Mouse (Mus musculus) forebrain, embryonic 10.5 days (tissue): Measurements from ENCODE around the gene Jph2. TPM values are rescaled to one million over a fixed set of nuclear protein-coding genes. Genes with fewer than 3 reads are reported as not detected.

Source experiments
- DNase-seq: peaks from one replicate; pipeline ENCODE4 v3.0.0-alpha.2; 2017; ENCODE audit warnings: low spot score; ENCODE audit errors: extremely low spot score
- H3K27ac ChIP-seq: fragments of 300-500 bp; sonication (generic); 2 replicates; pipeline ENCODE4 v1.5.1; 2016; ENCODE audit warnings: mild to moderate bottlenecking
- H3K27me3 ChIP-seq: fragments of 300-500 bp; sonication (generic); 2 replicates; pipeline ENCODE4 v1.6.1; 2016; ENCODE audit warnings: mild to moderate bottlenecking; ENCODE audit not compliant: poor library complexity, severe bottlenecking
- H3K36me3 ChIP-seq: fragments of 300-500 bp; sonication (generic); replicated peaks from 2 replicates; pipeline ENCODE4 v1.6.1; 2016; ENCODE audit warnings: mild to moderate bottlenecking, moderate library complexity
- H3K4me1 ChIP-seq: fragments of 300-500 bp; sonication (generic); 2 replicates; pipeline ENCODE4 v1.6.1; 2016
- H3K4me3 ChIP-seq: fragments of 300-500 bp; sonication (generic); 2 replicates; pipeline ENCODE4 v1.5.1; 2016; ENCODE audit warnings: mild to moderate bottlenecking, moderate library complexity
- H3K9me3 ChIP-seq: fragments of 300-500 bp; sonication (generic); 2 replicates; pipeline ENCODE4 v1.6.1; 2016; ENCODE audit warnings: mild to moderate bottlenecking, moderate library complexity
- WGBS: fragments of 180-500 bp; shearing (Covaris S2); methylation state at CpG from one replicate; pipeline ENCODE4 v1.1.7; 2016; 5-methylcytosine and 5-hydroxymethylcytosine counted together
- polyA plus RNA-seq: library from polyadenylated mRNA; unstranded; fragments of >200 nt; fragmentation: Nextera tagmentation; extraction: Ambion mirVana; gene quantifications from 2 replicates; pipeline ENCODE4 v1.2.1, GENCODE M21; 2016

Jph2 gene
- polyA plus RNA-seq, 1 experiment from 2014 or later, result 0.47 TPM

GRCm38 (mm10) chr2:163310163-163310688, 87.6 kb downstream of the Jph2 start:
- no peaks in the 10 kb centered on the region for H3K4me1 ChIP-seq
- no peak overlapping the region for H3K27ac ChIP-seq
- H3K36me3 ChIP-seq, result peaks cover 12% of the 10 kb centered on the region; the same call in 1 of the 2 replicates
- DNase-seq, result no peak
- H3K9me3 ChIP-seq, result no peaks in the 10 kb centered on the region
- WGBS, result 83% methylated on average over 11 of the region's 11 CpGs
- no peaks in the 10 kb centered on the region for H3K27me3 ChIP-seq
- H3K4me3 ChIP-seq, result no peak overlapping the region

- no peaks in the 10 kb centered on the region for H3K9me3 ChIP-seq
- 94% methylated on average over 17 of the region's 17 CpGs for WGBS
- DNase-seq, result no peak
- no peak overlapping the region for H3K27ac ChIP-seq
- no peaks in the 10 kb centered on the region for H3K27me3 ChIP-seq
- H3K4me3 ChIP-seq, result no peak overlapping the region
- no peaks in the 10 kb centered on the region for H3K4me1 ChIP-seq
- peaks cover 7% of the 10 kb centered on the region; the same call in 1 of the 2 replicates for H3K36me3 ChIP-seq
Observed at GRCm38 (mm10) chr2:163309376-163309775, 88.4 kb downstream of the Jph2 start.

- WGBS, result 76% methylated on average over 9 of the region's 9 CpGs
- no peak for DNase-seq
- Histone ChIP-seq H3K4me1 (peaks cover 28% of the 10 kb centered on the region), H3K27ac (0 out of 2 replicates have a peak overlapping the region, but pooled peaks have one; percentile 15), H3K4me3 (no peak overlapping the region), H3K36me3 (0 out of 2 replicates have a peak, but pooled peaks cover under 1% of the 10 kb centered on the region), H3K27me3 (peaks cover 13% of the 10 kb centered on the region; the same call in 1 of the 2 replicates), H3K9me3 (no peaks in the 10 kb centered on the region)
Observed at GRCm38 (mm10) chr2:163303037-163303436, 94.8 kb downstream of the Jph2 start.

GRCm38 (mm10) chr2:163301641-163302040, 96.2 kb downstream of the Jph2 start:
- H3K27me3 ChIP-seq, result peaks cover 13% of the 10 kb centered on the region; the same call in 1 of the 2 replicates
- no peaks in the 10 kb centered on the region for H3K9me3 ChIP-seq
- DNase-seq, result no peak
- WGBS, result 68% methylated on average over 5 of the region's 5 CpGs
- H3K4me1 ChIP-seq, result peaks cover 41% of the 10 kb centered on the region
- no peak overlapping the region for H3K4me3 ChIP-seq
- no peak overlapping the region for H3K27ac ChIP-seq
- 0 out of 2 replicates have a peak, but pooled peaks cover 4% of the 10 kb centered on the region for H3K36me3 ChIP-seq

GRCm38 (mm10) chr2:163300069-163301060, 97.4 kb downstream of the Jph2 start:
- H3K9me3 ChIP-seq, result no peaks in the 10 kb centered on the region
- H3K36me3 ChIP-seq, result 0 out of 2 replicates have a peak, but pooled peaks cover 4% of the 10 kb centered on the region
- peaks cover 13% of the 10 kb centered on the region; the same call in 1 of the 2 replicates for H3K27me3 ChIP-seq
- no peak overlapping the region for H3K4me3 ChIP-seq
- H3K4me1 ChIP-seq, result peaks cover 52% of the 10 kb centered on the region
- peak overlapping the region; percentile 26; the same call in 1 of the 2 replicates for H3K27ac ChIP-seq
- no peak for DNase-seq
- 53% methylated on average over 14 of the region's 14 CpGs for WGBS

GRCm38 (mm10) chr2:163296999-163297630, 100.7 kb downstream of the Jph2 start:
- Histone ChIP-seq H3K9me3 (no peaks in the 10 kb centered on the region), H3K4me3 (no peak overlapping the region), H3K36me3 (peaks cover 6% of the 10 kb centered on the region; the same call in 1 of the 2 replicates), H3K27ac (peak overlapping the region; percentile 54; the same call in 1 of the 2 replicates), H3K4me1 (peaks cover 55% of the 10 kb centered on the region), H3K27me3 (0 out of 2 replicates have a peak, but pooled peaks cover 10% of the 10 kb centered on the region)
- DNase-seq, result no peak
- 63% methylated on average over 11 of the region's 11 CpGs for WGBS

- no peaks in the 10 kb centered on the region for H3K9me3 ChIP-seq
- no peak for DNase-seq
- peaks cover 24% of the 10 kb centered on the region for H3K4me1 ChIP-seq
- peaks cover 2% of the 10 kb centered on the region; the same call in 1 of the 2 replicates for H3K36me3 ChIP-seq
- no peak overlapping the region for H3K27ac ChIP-seq
- no peak overlapping the region for H3K4me3 ChIP-seq
- H3K27me3 ChIP-seq, result peaks cover 29% of the 10 kb centered on the region
- WGBS, result 32% methylated on average over 21 of the region's 21 CpGs
Observed at GRCm38 (mm10) chr2:163288881-163289379, 108.9 kb downstream of the Jph2 start.

Other genes with a start within 250 kb of the Jph2 start
- 26.6 and 37.1 TPM in 2 replicates for gene Tox2, start 194.9 kb downstream of the Jph2 start, polyA plus RNA-seq
- 86.8 and 95.5 TPM in 2 replicates for gene Oser1, start 26.7 kb upstream of the Jph2 start, polyA plus RNA-seq
- gene Gdap1l1, start 40.5 kb upstream of the Jph2 start, polyA plus RNA-seq, result 10.0 and 11.8 TPM in 2 replicates
- gene Fitm2, start 74.6 kb upstream of the Jph2 start, polyA plus RNA-seq, result 10.9 and 11.1 TPM in 2 replicates
- gene R3hdml, start 94.3 kb upstream of the Jph2 start, polyA plus RNA-seq, result not detected in 2 replicates
- gene Hnf4a, start 108.8 kb upstream of the Jph2 start, polyA plus RNA-seq, result not detected in 2 replicates
- 32.3 and 34.5 TPM in 2 replicates for gene Ttpal, start 204.3 kb upstream of the Jph2 start, polyA plus RNA-seq
- 22.1 and 24.1 TPM in 2 replicates for gene Serinc3, start 247.1 kb upstream of the Jph2 start, polyA plus RNA-seq